Mouse (Mus musculus) splenic B cell, adult 2 months (primary cell): ENCODE data around the gene Sod3.

Experiments used
- DNase-seq: peaks from one replicate; pipeline ENCODE4 v3.0.0-alpha.2; 2011; ENCODE audit warnings: low read depth, low spot score
- H3K27me3 ChIP-seq: 2 replicates; pipeline ENCODE4 v1.6.1; 2012; ENCODE audit warnings: mild to moderate bottlenecking, low read length, moderate library complexity, mixed read lengths; ENCODE audit not compliant: control insufficient read depth, poor library complexity, insufficient read depth, severe bottlenecking
- H3K36me3 ChIP-seq: 2 replicates; pipeline ENCODE4 v1.6.1; 2012; ENCODE audit warnings: mild to moderate bottlenecking, low read length, moderate library complexity, mixed read lengths; ENCODE audit not compliant: control insufficient read depth, poor library complexity, insufficient read depth, severe bottlenecking

The Sod3 gene

DNA sequence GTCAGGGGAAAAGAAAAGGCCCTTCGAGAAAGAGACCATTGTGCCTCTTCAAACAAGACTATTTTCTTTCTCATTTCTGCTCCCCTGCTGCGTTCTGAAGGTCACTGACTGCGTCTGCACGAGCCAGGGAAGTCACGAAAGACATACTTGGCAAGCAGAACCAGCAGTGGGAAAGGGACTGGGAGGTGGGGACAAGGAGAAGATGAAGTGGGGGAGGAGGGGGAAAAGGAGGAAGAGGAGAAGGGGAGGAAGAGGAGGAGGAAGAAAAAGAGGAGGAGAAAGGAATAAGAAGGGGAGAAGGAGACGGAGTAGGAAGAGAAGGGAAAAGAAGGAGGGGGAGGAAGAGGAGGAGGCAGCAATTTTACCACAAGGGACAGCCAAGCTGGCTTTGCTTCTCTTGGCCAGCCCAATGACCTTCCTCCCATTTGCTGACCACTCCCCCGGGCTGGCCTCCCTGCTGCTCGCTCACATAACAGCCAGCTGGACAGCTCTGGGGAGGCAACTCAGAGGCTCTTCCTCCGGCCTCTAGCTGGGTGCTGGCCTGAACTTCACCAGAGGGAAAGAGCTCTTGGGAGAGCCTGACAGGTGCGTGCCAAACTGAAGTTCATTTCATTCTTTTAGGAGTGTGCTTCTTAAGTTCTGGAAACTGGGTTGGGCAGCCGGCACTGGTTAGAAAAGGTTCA lies at the start of gene Sod3:
Gene Sod3, plus strand, starts transcription at position 324 of the 683 bp plus-strand sequence.
- H3K27me3 ChIP-seq = no peaks in the 10 kb centered on the region
- no peaks in the 10 kb centered on the region for H3K36me3 ChIP-seq
- DNase-seq = no peak

DNA sequence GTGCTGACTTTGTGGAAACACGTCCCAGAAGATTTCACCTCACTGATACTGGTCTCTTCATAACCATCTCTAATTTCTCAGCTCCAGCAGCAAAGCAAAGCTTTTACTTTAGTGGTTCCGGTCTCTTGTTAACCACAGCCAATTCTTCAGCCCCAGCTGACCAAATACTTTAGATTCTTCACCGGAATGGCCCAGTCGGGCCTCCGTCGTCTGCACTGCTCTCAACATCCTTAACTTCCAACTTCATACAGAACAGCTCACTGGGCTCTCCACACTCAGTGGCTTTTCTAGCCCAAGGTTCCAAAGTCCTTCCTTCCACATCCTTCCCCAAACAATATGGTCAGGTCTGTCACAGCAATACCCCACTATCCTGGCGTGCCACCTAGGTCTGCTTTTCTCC lies 46.7 kb upstream of the Sod3 start:
- DNase-seq = no peak
- Histone ChIP-seq H3K36me3 (no peaks in the 10 kb centered on the region), H3K27me3 (no peaks in the 10 kb centered on the region)

DNA sequence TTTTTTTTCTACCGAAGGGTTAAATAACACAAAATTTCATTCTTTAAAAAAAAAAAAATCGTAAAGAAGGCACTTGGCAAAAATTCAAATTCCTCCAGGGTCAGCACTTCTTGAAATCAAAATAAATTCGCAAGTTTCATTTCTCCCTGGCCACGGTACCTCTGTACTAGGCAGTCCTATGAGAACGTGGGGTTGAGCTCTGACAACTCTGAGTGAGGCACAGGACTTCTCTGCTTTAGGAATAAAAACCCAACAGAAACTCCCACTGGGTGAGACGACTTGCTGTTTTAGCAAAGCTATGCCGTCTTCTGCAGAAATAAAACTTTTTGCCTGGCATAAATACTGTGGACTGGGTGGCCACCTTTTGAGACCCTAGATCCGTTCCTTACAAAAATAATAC lies 44.1 kb upstream of the Sod3 start:
- H3K27me3 ChIP-seq = no peaks in the 10 kb centered on the region
- no peaks in the 10 kb centered on the region for H3K36me3 ChIP-seq
- no peak for DNase-seq

DNA sequence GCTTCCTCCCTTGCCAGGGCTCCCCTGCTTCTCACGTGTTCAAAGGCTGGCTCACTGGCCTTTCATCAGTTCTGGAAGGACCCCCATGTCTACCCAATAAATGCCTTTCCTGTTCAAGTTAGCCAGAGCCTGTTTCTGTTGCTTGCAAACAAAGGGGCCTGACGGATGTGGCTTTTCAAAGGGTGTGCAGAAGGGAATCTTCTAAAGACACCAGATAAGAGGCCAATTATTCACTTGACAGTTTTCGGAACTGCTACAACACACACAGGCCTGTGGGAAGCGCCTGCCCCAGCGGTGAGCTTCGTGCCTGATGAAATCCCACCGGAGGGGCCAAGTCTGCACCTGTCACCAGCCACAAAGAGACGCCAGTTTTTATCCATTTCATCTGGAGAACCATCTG lies 31.5 kb upstream of the Sod3 start:
- no peak for DNase-seq
- H3K27me3 ChIP-seq = no peaks in the 10 kb centered on the region
- H3K36me3 ChIP-seq = no peaks in the 10 kb centered on the region

DNA sequence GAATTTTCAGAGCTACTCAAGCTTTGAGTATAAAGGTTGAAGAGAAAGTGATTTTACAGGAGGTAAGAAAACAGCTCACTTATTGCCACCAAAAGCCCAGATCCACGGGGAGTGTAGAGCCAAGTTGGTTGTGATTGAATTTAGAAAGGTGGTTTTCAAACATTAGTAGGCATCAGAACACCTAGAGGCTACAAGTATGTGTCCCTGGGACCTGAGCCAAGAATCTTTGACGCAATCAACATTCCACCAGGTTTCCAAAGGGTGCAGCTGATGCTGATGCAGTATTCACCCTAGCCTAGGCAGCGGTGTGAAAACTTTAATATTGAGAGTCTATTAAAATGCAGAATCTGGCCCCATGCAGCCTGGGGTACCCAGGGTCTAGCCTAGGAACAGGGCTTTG lies 28.0 kb upstream of the Sod3 start:
- H3K36me3 ChIP-seq = no peaks in the 10 kb centered on the region
- DNase-seq = no peak
- H3K27me3 ChIP-seq = no peaks in the 10 kb centered on the region

DNA sequence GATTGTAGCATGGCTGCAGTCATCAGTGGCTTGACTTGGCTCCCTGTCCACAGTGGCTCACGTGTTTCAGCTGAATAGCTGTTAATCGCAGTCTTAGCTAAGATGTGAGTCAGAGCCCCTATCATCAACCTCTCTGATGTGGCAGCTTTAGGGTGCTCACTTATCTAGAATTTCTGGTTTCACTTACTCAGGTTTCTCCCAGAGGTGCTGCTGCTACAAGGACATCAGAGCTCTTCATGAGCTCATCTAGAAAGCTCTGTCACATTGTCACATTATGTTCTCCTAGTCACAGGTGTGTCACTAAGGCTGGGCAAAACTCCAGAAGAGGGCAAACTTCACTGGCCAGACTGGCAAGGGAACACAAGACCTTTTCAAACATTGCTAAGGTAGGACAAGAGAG lies 24.5 kb upstream of the Sod3 start:
- Histone ChIP-seq H3K27me3 (no peaks in the 10 kb centered on the region), H3K36me3 (no peaks in the 10 kb centered on the region)
- no peak for DNase-seq

DNA sequence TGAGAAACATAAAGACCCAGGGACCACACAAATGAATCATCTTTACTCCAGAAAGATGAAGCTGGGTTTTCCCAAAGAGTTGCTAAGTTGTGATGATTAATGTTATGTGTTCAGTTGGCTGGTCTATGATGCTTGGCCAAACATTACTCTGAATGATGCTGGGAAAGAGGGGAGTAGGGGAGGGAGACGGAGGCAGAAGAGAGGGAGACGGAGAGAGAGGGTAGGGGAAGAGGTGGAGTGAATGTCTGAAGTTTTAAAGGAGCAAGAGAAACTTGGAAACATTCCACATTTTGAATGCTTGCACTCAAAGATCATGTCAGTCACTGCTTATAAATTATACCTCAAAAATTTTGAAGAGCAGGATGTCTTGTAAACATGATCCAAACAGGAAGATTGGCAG lies 16.7 kb upstream of the Sod3 start:
- Histone ChIP-seq H3K36me3 (no peaks in the 10 kb centered on the region), H3K27me3 (no peaks in the 10 kb centered on the region; the same call in 1 of the 2 replicates)
- DNase-seq = no peak

DNA sequence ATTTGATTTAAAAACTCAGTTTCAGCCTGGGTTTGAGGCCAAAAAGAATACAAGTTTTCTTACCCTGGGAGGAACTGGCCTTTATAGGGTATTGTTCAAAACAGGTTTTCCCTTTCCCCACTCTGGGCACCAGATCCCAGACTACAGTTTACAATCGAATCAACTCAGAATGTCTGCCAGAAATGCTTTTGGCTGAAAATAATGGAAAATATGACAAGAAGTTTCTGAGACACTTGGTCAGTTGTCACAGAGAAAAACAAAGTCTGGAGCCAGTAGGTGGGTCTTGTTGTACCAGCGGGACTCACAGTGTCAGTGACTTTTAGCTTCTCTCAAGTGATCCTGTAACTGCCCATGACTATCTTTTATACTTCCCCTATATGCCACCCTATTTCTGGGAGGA lies 13.1 kb upstream of the Sod3 start:
- no peak for DNase-seq
- Histone ChIP-seq H3K27me3 (no peaks in the 10 kb centered on the region; the same call in 1 of the 2 replicates), H3K36me3 (no peaks in the 10 kb centered on the region)

DNA sequence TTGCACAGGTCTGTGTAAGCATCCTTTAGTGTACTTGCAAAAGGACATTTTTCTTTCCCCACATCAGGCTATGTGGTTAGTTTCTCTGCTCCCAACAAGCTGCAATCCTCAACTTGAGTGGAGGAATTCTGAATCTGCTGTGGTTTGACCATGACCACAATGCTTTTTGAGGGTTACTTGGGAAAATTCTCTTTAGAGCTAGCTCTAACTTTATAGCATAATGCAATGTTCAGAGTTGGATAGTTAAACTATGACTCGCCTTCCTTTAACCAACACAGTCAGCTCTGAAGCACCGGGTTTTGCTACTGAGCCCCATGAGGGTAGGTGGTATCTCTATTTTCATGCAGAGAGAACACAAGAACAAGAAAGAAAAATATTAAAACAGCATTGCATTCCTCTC lies 12.0 kb upstream of the Sod3 start:
- no peak for DNase-seq
- H3K36me3 ChIP-seq = no peaks in the 10 kb centered on the region
- H3K27me3 ChIP-seq = no peaks in the 10 kb centered on the region; the same call in 1 of the 2 replicates

DNA sequence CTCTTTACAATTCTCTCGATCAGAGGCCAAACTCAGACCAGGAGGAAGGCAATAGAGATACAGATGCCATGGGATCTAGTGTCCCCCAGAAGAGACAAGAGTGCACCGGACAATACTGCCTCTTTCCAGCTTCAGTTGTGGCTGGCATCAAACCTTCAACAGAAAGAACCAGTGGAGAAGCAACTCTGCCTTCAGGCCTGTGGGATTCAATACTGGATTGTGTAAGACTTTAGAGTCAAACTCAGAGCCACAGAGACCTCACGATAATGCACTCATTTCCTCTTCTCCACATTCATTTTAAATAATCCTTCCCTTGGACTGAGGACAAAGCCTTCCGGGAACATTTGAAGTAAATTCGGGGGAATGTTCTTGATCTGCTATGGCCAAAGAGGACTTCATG lies 10.9 kb upstream of the Sod3 start:
- no peak for DNase-seq
- H3K27me3 ChIP-seq = no peaks in the 10 kb centered on the region; the same call in 1 of the 2 replicates
- H3K36me3 ChIP-seq = no peaks in the 10 kb centered on the region

DNA sequence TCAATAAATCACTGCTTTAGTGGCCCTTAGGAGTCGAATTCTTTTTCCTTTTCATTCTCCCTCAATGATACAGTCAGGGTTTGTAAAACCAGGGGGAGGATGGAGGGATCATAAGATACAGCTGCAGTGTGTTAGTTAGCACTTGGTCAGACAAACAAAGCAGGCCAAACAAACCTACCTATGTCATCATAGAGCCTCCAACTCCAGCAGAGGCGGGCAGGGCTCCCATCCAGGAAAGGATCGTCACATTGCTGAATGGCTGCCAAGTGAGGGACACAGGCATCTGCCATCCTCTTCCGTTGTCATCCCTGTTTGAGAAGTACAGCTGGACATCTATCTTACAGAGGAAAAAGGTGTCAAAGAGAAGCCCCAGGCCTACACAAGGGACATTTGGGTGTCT lies 9.2 kb upstream of the Sod3 start:
- no peaks in the 10 kb centered on the region; the same call in 1 of the 2 replicates for H3K27me3 ChIP-seq
- DNase-seq = no peak
- no peaks in the 10 kb centered on the region for H3K36me3 ChIP-seq

DNA sequence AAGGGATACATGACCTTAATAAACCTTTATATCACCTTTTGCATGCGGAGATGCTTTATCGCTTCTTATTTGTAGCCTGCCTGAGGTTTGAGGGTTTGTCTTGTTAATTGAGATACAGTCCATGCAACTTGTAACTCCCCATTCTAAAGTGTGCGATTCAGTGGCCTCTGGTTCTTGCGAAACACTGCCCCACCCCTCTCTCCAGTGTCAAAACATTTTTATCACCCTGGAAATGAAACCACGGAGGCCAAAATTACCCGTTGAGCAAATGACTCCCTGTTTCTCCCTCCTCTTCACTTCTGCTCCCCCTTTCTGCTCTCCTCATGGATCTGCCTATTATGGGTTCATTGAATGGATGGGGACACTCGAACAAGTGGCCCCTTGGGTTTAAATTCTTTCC lies 8.0 kb upstream of the Sod3 start:
- no peaks in the 10 kb centered on the region; the same call in 1 of the 2 replicates for H3K27me3 ChIP-seq
- no peak for DNase-seq
- H3K36me3 ChIP-seq = no peaks in the 10 kb centered on the region

DNA sequence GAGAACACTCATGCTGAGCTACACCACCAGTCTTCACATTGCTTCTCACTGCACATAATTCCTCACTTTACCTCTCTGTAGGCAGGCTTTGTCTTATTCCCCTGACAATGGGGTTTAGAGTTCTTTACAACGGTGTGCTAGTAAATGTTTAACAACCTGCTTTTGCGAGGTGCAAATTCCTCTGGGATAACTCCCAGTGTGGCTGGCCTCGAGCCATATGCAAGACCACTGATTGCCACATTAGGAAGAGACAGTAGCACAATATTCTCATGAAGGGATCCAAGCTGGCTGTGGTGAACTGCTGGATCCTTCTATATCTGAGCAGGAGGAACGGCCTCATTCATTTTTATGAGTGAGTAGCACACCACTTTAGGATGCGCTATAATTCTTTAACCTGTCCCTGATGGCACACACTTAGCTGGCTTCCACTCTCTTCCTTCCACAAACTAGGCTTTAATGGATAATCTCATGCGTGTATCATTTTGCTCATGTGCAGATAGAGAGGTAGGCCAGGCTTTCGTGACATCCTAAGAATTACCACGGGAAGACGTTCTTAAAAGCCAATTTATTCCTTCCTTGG lies 6.3 kb upstream of the Sod3 start:
- no peak for DNase-seq
- Histone ChIP-seq H3K27me3 (no peaks in the 10 kb centered on the region), H3K36me3 (no peaks in the 10 kb centered on the region)

DNA sequence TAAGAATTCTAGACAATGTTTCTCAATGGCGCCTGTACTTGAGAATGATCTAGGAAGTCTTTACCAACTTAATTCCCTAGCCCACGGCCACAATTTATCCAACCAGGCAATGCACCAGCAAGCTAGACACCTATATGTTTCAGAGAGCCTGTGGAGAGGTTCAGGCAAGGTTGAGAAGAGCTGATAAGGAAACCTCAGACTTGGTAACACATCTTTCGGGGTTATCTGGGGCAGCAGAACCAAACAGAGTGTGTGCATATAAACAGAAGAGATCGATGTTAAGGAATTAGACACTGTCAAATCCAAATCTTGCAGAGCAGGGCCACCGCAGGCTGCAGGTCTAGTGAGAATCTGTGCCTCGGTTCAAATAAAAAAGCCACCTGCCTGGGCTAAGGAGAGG lies 5.5 kb upstream of the Sod3 start:
- no peak for DNase-seq
- Histone ChIP-seq H3K27me3 (no peaks in the 10 kb centered on the region), H3K36me3 (no peaks in the 10 kb centered on the region)

DNA sequence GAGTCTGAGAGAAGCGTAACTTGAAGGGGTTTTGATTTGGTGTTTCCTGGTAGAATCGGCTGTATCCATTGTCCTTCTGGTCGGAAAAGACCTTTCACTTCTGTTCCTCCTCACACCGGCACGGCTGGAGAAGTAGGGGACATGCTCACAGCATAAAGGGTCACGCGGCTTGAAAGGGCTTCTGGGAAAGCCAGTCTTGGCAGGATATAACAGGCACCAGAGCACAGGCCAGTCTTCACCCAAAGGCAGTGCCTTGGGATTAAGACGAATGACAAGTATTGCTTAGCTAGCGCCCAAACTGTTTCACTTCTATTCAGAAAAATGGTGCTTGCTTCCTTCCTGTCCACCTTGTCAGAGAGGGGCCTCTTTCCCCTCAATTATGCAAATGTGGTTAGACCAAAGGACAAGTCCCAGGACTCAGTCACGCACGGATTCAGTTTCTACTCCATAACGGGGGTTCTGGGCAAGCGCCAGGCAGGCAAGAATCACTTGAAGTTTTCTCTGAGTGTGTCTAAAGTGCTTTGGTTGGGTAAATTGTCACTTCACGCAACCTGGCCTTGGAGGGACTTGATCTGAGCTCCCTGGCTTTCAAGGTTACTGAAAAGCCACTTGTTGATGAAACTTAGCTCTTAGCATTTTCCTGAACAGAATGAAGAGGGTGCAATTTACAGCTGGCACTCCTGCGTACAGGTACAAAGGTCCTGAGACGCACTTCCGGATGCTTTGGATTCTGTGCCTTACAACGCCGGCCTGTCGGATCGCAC lies 3.1 kb upstream of the Sod3 start:
- no peak for DNase-seq
- H3K27me3 ChIP-seq = no peaks in the 10 kb centered on the region

More for the DNA sequence above, 3.1 kb upstream of the Sod3 start:
- no peaks in the 10 kb centered on the region for H3K36me3 ChIP-seq
